Mouse (Mus musculus) cortical plate, adult 2 months (tissue): ENCODE data around the gene Tmem132b. TPM values are rescaled to one million over a fixed set of nuclear protein-coding genes. Genes with fewer than 3 reads are reported as not detected.

Experiments used
- H3K27ac ChIP-seq: fragments of 200-500 bp; 2 replicates; pipeline ENCODE4 v1.5.1; 2012; ENCODE audit warnings: low read length, control low read depth, inconsistent platforms; ENCODE audit not compliant: insufficient read depth
- H3K4me1 ChIP-seq: fragments of 200-500 bp; 2 replicates; pipeline ENCODE4 v1.6.1; 2011; ENCODE audit warnings: low read length; ENCODE audit not compliant: control insufficient read depth, insufficient read depth
- H3K4me3 ChIP-seq: fragments of 200-500 bp; 2 replicates; pipeline ENCODE4 v1.5.1; 2011; ENCODE audit warnings: mild to moderate bottlenecking, low read length, control low read depth; ENCODE audit not compliant: insufficient read depth
- CTCF ChIP-seq: fragments of 200-500 bp; IDR thresholded peaks from 2 replicates; pipeline ENCODE4 v1.5.1; 2011; ENCODE audit warnings: mild to moderate bottlenecking, control low read depth, low read length; ENCODE audit not compliant: insufficient read depth; ENCODE audit errors: extremely low read depth
- POLR2A ChIP-seq: fragments of 200-500 bp; IDR thresholded peaks from 2 replicates; pipeline ENCODE4 v1.6.1; 2011; ENCODE audit warnings: mild to moderate bottlenecking, low read length, control low read depth; ENCODE audit not compliant: insufficient read depth; ENCODE audit errors: extremely low read depth
- polyA plus RNA-seq: library from polyadenylated mRNA; depleted of rRNA; stranded (reverse); fragments of >200 nt; gene quantifications from 2 replicates; pipeline ENCODE4 v1.2.3, GENCODE M21; 2012

Tmem132b gene
- polyA plus RNA-seq, 1 experiment: 31.5 TPM

DNA sequence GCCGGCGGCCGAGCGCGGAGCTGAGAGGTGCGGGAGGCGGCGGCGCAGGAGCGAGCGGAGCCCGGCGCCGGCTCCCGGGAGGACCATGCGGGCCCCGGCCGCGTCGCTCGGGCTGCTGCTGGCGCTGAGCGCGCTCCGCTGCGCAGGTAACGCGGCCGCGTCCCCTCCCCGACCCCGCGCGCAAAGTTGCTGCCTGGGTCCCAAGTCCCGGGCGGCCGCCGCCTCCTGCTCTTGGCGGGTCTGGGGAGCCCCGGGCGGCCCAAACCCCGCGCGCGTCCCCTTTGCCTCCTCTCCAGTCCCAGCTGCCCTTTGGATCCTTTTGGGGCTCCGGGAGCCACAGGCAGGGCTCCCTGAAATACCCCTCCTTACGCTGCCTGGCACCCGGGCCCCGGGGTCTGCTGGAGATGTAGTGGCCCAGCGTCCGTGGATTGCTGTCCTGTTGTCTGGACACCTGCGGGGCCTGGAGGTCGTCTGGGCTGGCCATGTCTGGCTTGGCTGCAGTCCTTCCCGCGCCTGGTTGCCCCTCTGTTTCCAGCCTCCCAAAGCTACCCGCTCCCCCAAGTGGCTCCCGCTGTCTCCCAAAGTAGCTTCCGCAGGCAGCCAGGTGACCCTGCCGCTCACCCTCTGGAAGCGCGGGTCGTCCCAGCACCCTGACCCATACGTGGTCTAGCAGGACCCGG is 1.1 kb downstream of the Tmem132b start:
- Histone ChIP-seq H3K4me1 (peaks cover 2% of the 10 kb centered on the region; the same call in 1 of the 2 replicates), H3K4me3 (peak overlapping the region; percentile 77), H3K27ac (peak overlapping the region; percentile 98)
- TF ChIP-seq CTCF (no peak), POLR2A (no peak)

DNA sequence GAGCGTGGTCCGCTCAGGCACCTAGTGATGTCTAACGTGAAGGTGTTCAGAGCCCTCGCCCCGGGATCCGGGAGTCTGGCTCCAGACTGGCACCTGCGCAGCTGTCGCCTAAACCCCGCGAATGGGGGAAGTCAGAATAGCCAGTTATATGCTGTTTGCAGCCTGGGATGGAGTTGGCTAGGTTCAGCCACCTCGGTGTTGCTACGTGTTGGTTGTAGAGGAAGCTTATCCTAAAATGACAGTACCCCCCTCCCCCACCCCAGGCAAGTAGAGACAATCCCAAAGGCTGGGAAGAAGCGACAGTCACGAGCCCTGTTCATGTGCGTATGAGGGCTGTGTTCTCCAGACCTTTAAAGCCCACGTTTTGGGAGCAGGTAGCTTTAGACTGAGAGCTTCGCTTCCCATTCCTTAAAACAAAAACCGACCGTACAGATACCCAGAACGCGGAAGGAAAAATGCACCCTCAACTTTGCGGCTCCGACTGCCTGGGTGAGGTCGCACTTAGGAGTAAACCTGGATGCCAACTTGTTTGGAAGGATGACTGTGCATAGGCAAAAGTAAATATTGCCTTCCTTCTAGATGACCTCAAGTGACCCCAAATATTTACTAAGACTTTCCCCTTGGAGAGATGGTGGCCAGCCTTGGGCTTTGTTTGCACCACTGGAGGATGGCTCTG is 1.8 kb downstream of the Tmem132b start:
- H3K27ac ChIP-seq: peak overlapping the region; percentile 98
- peak overlapping the region; percentile 77 for H3K4me3 ChIP-seq
- no peak for TF ChIP-seq CTCF
- TF ChIP-seq POLR2A: peak; percentile 63
- peaks cover 2% of the 10 kb centered on the region; the same call in 1 of the 2 replicates for H3K4me1 ChIP-seq

DNA sequence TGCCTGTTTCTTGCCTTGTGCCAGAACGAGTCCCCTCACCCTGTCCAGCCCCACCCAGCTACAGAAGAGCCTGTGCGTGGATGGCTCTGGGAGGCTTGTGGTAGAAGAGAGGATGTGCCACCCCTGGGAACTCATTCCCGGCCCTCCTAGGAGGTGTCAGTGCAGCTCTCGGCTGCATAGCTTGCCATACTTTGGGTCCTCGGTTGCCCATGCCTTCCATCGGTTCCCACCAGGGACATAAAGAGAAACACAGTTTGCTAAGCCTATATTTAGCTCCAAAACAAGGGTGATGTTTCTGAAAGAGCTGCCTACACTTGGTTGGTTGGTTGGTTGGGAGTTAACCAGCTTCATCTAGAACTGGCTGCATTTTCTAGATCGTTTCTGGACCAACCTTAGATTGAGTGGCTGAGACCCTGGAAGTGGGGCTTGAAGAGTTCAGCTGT is 2.6 kb downstream of the Tmem132b start:
- H3K27ac ChIP-seq: peak overlapping the region; percentile 98
- H3K4me1 ChIP-seq: peaks cover 2% of the 10 kb centered on the region
- H3K4me3 ChIP-seq: peak overlapping the region; percentile 77
- TF ChIP-seq CTCF (no peak), POLR2A (peak; percentile 39)

DNA sequence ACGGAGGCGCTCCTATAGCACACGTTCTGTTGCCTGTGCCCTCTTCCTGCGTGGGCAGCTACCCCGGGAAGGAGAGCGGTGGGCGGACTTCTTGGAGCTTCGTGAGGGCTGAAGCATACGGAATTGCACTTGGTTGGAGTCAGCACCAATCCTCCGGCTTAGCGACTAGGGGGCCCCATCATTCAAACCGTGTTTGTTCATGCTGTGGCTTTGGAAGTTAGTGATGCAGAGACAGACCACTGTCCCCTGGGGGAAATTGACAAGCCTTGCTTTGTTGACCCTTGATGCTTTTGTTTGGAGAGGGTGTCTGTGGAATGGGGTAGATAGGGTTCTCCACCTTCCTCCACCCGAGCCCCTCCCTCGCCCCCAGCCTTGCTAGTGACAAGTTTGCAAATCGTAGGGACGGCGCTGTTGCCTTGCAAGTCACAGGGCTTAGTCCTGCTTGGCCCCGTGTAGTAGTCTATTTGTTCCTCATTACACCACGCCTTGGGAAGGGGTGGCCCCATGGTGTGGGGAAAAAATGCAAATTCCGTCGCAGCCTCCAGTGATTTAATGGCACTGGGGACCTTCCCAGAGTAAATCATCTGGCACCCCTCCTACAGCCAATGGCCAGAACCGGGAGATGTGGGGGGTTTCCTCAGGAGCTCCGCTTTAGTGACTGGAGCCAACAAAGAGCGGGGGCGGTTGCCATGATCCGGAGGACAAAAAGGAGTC is 3.2 kb downstream of the Tmem132b start:
- TF ChIP-seq CTCF (no peak), POLR2A (peak; percentile 30; the same call in 1 of the 2 replicates)

DNA sequence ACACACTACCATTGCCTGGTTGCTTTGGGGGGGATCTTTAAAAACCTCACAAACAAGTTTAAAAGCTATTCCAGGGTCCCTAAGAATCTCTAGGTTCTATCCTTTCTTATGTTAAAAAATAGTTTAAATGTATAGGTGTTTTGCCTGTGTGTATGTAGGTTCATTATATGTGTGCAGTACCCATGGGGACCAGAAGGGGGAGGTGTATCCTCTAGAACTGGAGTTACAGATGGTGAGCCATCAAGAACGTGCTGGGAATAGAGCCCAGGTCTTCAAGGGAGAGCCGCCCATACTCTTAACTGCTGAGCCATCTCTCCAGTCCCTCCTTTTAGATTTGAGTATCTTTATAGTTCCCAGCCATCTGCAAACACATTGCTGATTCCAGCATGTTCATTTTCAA is 13.5 kb downstream of the Tmem132b start:
- TF ChIP-seq CTCF (no peak), POLR2A (no peak)
- peaks cover 6% of the 10 kb centered on the region for H3K4me1 ChIP-seq
- no peak overlapping the region for H3K27ac ChIP-seq
- no peak overlapping the region for H3K4me3 ChIP-seq

More for the DNA sequence above, 3.2 kb downstream of the Tmem132b start:
- Histone ChIP-seq H3K4me3 (peak overlapping the region; percentile 77), H3K4me1 (peaks cover 2% of the 10 kb centered on the region), H3K27ac (peak overlapping the region; percentile 98)

DNA sequence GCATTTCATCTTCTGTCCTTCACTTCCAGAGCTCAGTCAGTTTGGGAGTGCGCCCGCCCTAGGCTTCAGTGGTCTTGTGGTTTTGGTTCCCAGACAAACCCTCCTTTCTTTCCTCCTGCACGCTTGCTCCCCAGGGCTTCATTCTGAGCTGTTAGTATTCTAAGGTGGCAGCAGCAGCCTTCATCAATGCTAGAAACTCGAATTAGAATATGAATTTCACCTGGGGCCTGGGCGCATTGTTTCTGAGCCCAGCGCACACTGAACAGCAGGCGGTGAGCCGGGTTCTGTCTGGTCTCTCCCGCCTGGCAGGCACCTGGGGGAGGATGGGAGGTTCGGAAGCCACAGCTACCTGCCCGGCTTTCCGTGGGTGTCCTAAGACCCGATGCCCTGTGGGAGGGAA is 14.7 kb downstream of the Tmem132b start:
- TF ChIP-seq CTCF (no peak), POLR2A (no peak)
- Histone ChIP-seq H3K4me1 (peaks cover 8% of the 10 kb centered on the region), H3K4me3 (no peak overlapping the region), H3K27ac (no peak overlapping the region)

DNA sequence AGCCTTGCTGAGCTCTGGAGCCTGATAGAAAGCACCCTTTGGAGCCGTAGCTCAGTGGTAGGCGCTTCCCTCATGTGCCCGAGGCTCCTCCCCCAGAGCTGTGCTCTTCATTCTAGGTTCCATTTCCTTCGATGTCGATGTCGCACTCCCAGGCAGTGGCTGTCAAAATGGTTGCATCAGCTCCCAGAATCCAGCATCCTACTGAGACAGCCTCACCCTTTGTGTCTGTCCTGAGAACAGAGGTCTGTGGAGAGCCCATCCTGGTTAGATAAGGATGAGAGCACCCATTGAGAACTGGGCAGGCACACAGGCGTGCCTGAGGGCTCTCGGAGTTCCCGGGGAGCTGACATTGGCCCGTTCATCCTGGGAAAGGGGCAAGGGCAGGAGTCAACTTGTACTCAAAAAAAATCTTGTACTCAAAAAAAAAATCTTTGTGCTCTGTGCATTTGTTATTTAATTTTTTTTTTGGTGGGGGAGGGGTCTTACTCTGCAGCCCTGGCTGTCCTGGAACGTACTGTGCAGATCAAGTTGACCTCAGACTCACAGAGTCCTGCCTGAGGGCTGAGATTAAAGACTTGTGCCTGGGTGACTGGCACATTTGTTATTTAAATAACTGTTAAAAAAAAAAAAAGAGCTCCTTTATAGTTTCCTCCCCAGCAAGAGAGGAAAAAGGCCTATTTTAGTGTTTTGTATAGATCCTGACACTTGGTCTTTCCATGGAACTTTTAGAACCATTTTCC is 18.3 kb downstream of the Tmem132b start:
- H3K27ac ChIP-seq: no peak overlapping the region
- H3K4me1 ChIP-seq: peaks cover 4% of the 10 kb centered on the region
- TF ChIP-seq CTCF (no peak), POLR2A (no peak)
- no peak overlapping the region for H3K4me3 ChIP-seq

DNA sequence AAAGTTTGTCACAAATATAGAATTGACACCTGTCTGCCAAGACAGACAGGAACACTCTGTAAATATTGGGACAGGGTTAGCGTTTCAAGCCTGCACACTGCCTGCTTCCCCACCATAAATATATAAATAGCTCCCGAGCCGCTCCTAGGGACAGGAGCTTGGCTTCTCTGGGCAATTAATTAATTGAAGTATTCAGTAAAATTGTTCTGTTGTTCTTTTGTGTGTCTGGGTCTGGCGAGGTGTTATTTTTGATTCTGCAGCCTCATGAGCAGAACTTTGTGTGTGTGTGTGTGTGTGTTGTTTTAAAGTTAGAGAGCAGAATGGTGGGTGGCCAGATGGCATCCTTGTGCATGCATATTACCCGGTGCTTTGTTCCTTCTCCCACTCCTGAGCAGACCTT is 24.2 kb downstream of the Tmem132b start:
- peaks cover 9% of the 10 kb centered on the region for H3K4me1 ChIP-seq
- H3K27ac ChIP-seq: no peak overlapping the region
- TF ChIP-seq CTCF (no peak), POLR2A (no peak)
- no peak overlapping the region for H3K4me3 ChIP-seq

DNA sequence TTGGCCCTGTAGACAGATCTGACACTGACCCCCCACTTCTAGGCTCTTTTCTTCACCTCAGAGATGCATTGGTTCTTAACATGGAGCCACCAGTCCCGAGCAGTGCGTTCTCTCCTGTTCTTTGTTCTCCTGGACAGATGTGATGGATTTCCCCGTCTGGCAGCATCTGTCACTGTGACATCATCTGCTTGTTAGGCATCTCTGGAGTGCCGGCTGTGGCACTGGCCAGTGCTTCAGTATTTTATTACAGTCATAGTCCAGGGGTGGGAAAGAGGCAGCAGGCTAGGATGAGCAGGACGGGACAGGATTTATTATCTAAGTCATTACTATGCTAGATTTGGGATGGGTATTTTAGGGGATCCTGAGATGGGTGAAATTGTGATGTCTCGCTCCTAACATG is 31.9 kb downstream of the Tmem132b start:
- H3K4me1 ChIP-seq: peaks cover 8% of the 10 kb centered on the region
- H3K27ac ChIP-seq: no peak overlapping the region; the same call in 1 of the 2 replicates
- no peak overlapping the region for H3K4me3 ChIP-seq
- TF ChIP-seq CTCF (no peak), POLR2A (no peak)
